Mouse (Mus musculus): ENCODE results near the gene Ppp1r9a.

- TF ChIP-seq CTCF (IDR thresholded peaks at IDR 0.05; ENCODE audit: extremely low read depth, insufficient read depth, low read length) (no peak), POLR2A (IDR thresholded peaks at IDR 0.05; ENCODE audit: extremely low read depth, insufficient read depth, low read length) (no peak)
These were observed 248.5 kb downstream of the Ppp1r9a start for GRCm38 (mm10) chr6:5151171-5151570.

All from cortical plate, adult 2 months (tissue).